Mouse (Mus musculus) small intestine, adult 2 months (tissue): ENCODE measurements around the gene Pde7b. TPM values are rescaled to one million over a fixed set of nuclear protein-coding genes. Genes with fewer than 3 reads are reported as not detected.

ENCODE experiments used
- H3K27ac ChIP-seq: fragments of 200-500 bp; 2 replicates; pipeline ENCODE4 v1.5.1; 2012; ENCODE audit warnings: low read depth, low read length, control low read depth, inconsistent platforms; ENCODE audit not compliant: insufficient read depth
- H3K27me3 ChIP-seq: fragments of 200-500 bp; 2 replicates; pipeline ENCODE4 v1.6.1; 2012; ENCODE audit warnings: mild to moderate bottlenecking, moderate library complexity, low read length, inconsistent platforms; ENCODE audit not compliant: control insufficient read depth, insufficient read depth
- H3K36me3 ChIP-seq: fragments of 200-500 bp; 2 replicates; pipeline ENCODE4 v1.6.1; 2012; ENCODE audit warnings: mild to moderate bottlenecking, low read length, control low read depth, inconsistent platforms; ENCODE audit not compliant: control insufficient read depth, insufficient read depth
- H3K4me1 ChIP-seq: fragments of 200-500 bp; 2 replicates; pipeline ENCODE4 v1.6.1; 2012; ENCODE audit warnings: low read length, inconsistent platforms, mixed read lengths; ENCODE audit not compliant: control insufficient read depth, insufficient read depth, insufficient read length
- H3K4me3 ChIP-seq: fragments of 200-500 bp; 2 replicates; pipeline ENCODE4 v1.5.1; 2012; ENCODE audit warnings: low read depth, mild to moderate bottlenecking, control low read depth, inconsistent platforms, low read length, moderate library complexity
- CTCF ChIP-seq: fragments of 200-500 bp; IDR thresholded peaks from 2 replicates; pipeline ENCODE4 v1.5.1; 2012; ENCODE audit warnings: low read depth, mild to moderate bottlenecking, control low read depth, inconsistent platforms, low read length, moderate library complexity, mixed read lengths; ENCODE audit not compliant: insufficient replicate concordance, insufficient read length; ENCODE audit errors: extremely low read depth
- POLR2A ChIP-seq: fragments of 200-500 bp; IDR thresholded peaks from 2 replicates; pipeline ENCODE4 v1.6.1; 2012; ENCODE audit warnings: low read depth, mild to moderate bottlenecking, control low read depth, inconsistent platforms, low read length, moderate library complexity
- WGBS: fragments of 180-500 bp; shearing (Covaris S2); methylation state at CpG from one replicate; pipeline ENCODE4 v1.1.7; 2018; 5-methylcytosine and 5-hydroxymethylcytosine counted together
- polyA plus RNA-seq: library from polyadenylated mRNA; depleted of rRNA; stranded (reverse); fragments of >200 nt; gene quantifications from 2 replicates; pipeline ENCODE4 v1.2.3, GENCODE M21; 2012

Pde7b gene
- polyA plus RNA-seq, 1 experiment, result 2.7 TPM

GRCm38 (mm10) chr10:20654187-20654586, 70.7 kb downstream of the Pde7b start:
- no peak overlapping the region for H3K27ac ChIP-seq
- WGBS, result 44% methylated on average over 6 of the region's 6 CpGs
- TF ChIP-seq CTCF (no peak), POLR2A (no peak)
- H3K4me1 ChIP-seq, result no peaks in the 10 kb centered on the region
- no peaks in the 10 kb centered on the region for H3K27me3 ChIP-seq
- no peaks in the 10 kb centered on the region for H3K36me3 ChIP-seq
- H3K4me3 ChIP-seq, result no peak overlapping the region

- Histone ChIP-seq H3K4me1 (no peaks in the 10 kb centered on the region), H3K27ac (no peak overlapping the region), H3K4me3 (no peak overlapping the region), H3K36me3 (no peaks in the 10 kb centered on the region), H3K27me3 (no peaks in the 10 kb centered on the region)
- no peak for TF ChIP-seq CTCF
- TF ChIP-seq POLR2A, result no peak
- WGBS, result 86% methylated on average over 3 of the region's 3 CpGs
These were observed 71.6 kb downstream of the Pde7b start for GRCm38 (mm10) chr10:20653299-20653698.

- 91% methylated on average over 8 of the region's 8 CpGs for WGBS
- TF ChIP-seq CTCF (no peak), POLR2A (no peak)
- Histone ChIP-seq H3K27me3 (no peaks in the 10 kb centered on the region), H3K36me3 (no peaks in the 10 kb centered on the region), H3K27ac (no peak overlapping the region), H3K4me1 (no peaks in the 10 kb centered on the region), H3K4me3 (no peak overlapping the region)
These were observed 88.5 kb downstream of the Pde7b start for GRCm38 (mm10) chr10:20636381-20636780.

- TF ChIP-seq CTCF, result no peak
- H3K4me1 ChIP-seq, result no peaks in the 10 kb centered on the region
- H3K27ac ChIP-seq, result no peak overlapping the region
- no peaks in the 10 kb centered on the region for H3K27me3 ChIP-seq
- no peak overlapping the region for H3K4me3 ChIP-seq
- WGBS, result 94% methylated on average over 1 of the region's 1 CpGs
- no peaks in the 10 kb centered on the region for H3K36me3 ChIP-seq
These were observed 91.8 kb downstream of the Pde7b start for GRCm38 (mm10) chr10:20633085-20633415.

GRCm38 (mm10) chr10:20632256-20633084, 92.4 kb downstream of the Pde7b start:
- H3K36me3 ChIP-seq, result no peaks in the 10 kb centered on the region
- TF ChIP-seq CTCF, result no peak
- no peak for TF ChIP-seq POLR2A
- no peaks in the 10 kb centered on the region for H3K27me3 ChIP-seq
- no peak overlapping the region for H3K27ac ChIP-seq
- H3K4me1 ChIP-seq, result no peaks in the 10 kb centered on the region
- 86% methylated on average over 14 of the region's 14 CpGs for WGBS
- no peak overlapping the region for H3K4me3 ChIP-seq

- WGBS, result 28% methylated on average over 7 of the region's 7 CpGs
- H3K27me3 ChIP-seq, result no peaks in the 10 kb centered on the region
- H3K4me1 ChIP-seq, result no peaks in the 10 kb centered on the region
- H3K27ac ChIP-seq, result no peak overlapping the region
- no peak overlapping the region for H3K4me3 ChIP-seq
- H3K36me3 ChIP-seq, result no peaks in the 10 kb centered on the region
- no peak for TF ChIP-seq CTCF
- no peak for TF ChIP-seq POLR2A
These were observed 94.8 kb downstream of the Pde7b start for GRCm38 (mm10) chr10:20630122-20630521.

- TF ChIP-seq POLR2A (no peak), CTCF (no peak)
- no peaks in the 10 kb centered on the region for H3K36me3 ChIP-seq
- WGBS, result 92% methylated on average over 16 of the region's 16 CpGs
These were observed 99.0 kb downstream of the Pde7b start for GRCm38 (mm10) chr10:20625702-20626375.

More at GRCm38 (mm10) chr10:20625702-20626375, 99.0 kb downstream of the Pde7b start:
- Histone ChIP-seq H3K27me3 (no peaks in the 10 kb centered on the region), H3K27ac (no peak overlapping the region), H3K4me3 (no peak overlapping the region), H3K4me1 (peaks cover 11% of the 10 kb centered on the region; the same call in 1 of the 2 replicates)
